Mouse (Mus musculus) kidney, adult 11 months (tissue): ENCODE measurements around the gene Mkrn3.

Experiments used
- DNase-seq: peaks from one replicate; pipeline ENCODE4 v3.0.0; 2022

Mkrn3 gene

DNA sequence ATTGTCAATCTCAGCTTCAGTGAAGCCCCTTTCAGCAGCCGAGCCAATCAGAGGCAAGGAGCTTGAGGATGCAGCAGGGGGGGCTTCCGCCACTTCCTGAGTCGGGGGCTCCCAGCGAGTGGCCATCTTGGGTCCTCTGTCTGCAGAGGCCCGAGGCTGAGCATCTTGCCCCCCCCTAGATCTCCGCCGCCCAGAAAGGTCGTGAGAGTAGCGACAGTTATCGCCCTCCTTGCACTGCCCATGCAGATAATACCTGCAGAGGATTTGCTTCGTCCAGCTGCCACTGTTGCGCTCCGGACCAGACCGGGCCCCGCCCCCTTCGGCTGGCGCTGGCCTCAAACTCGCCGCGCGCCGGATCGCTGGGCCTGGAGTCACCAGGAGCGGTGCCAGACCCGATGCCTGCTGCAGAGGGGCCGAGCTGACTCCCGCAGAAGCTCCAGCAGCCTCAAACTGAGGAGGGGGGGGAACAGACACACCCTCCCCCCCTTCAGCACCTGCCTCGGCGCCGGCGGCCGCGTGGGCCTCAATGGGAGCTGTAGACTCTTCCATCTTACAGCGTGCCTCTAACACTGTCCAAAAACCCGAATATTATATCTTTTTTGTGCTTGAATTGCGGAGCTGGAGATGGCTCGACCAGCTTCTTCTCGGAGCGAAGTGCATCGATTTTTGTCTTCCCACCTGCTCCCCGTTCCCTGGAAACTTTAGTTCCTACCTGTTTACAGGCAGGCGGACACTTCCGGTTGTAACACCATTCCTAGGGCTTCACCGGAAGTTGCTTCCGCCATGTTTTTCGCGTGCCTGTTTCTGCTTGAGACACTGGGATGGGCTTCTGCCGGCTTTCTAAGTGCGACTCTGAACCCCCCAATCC is at the start of gene Mkrn3:
Gene Mkrn3, minus strand, starts transcription at position 647 of the 868 bp plus-strand sequence.
- peak; percentile 72 for DNase-seq

DNA sequence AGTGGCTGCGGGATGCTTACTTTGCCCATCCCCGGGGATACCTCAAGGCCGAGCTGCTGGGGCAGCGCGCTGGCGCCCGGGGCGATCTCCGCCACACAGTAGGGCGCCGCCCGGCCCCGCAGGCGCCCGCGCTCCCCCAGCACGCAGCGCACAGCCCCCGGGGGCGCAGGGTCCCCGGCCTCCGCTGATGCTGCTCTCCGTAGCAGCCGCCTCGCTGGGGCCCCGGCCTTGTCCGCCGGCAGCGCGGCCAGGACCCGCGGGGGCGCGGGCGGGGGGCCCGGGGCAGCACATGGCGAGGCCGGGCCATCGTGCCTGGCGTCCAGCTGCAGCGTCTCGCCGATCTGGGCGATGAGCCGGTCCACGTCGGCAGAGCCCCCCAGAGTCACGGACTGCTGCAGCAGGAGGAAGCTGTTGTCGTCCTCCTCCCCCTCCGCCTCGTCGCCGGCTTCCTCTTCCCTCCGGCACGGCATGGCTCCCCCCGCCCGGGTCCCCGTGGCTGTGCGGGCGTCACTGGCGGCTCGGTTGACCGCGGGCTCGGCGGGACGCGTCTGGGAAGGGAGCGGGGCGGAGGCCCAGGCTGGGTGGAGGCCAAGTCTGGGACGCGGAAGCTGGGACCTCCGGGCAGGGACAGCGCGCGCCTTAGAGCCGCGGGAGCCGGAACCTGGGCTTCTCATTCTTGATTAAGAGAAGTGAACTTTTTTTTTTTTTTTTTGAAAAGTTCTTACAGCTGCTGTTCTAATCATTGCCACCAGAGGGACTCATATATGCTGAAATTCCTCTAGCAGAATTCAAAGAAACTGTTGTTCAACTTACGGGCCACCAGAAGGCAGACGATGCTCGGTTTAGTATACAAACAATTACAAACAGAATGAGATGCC is 44.2 kb upstream of the Mkrn3 start, which contains the start of gene Peg12:
Gene Peg12, minus strand, starts transcription at position 633 of the 878 bp plus-strand sequence.
- peak; percentile 53 for DNase-seq

DNA sequence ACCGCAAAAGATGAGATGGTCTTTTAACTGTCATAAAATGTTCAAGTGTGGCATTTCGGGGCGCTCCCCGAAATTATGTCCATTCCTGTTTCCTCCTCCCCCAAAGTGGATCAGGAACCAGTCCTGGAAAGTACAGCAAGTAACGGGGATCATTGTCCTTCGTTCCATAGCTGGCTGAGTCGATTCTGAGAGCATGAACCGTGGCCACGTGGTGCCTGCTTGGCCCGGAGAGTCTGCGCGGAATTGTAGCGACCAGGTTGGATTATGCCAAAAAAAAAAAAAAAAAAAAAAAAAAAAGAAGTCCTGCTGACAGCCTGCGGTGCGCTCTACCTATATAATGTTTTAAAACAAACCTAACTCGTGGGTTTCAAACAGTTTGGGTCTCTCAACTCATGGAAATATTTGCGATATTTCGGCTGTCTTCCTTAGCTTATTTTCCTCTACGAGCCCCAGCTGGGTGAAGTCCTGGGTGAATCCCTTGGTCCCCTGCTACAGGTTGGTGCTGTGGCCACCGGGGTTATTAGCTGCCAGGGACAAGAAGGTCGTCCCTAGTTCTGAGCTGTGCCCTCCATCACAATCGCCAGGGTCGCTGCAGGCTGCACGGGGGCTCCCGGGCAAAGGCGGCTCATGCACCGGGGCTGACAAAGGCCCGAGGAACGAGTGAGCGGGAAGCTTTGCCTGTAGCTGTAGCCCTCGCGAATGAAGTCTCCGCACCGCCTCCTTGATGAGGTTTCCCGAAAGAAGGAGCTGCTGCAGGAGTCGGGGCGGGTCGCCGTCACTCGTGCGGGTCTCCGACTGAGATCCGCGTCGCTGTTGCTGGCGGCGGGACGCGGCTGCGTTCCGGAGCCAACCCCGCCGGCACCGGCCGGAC is 43.3 kb upstream of the Mkrn3 start:
- no peak for DNase-seq

DNA sequence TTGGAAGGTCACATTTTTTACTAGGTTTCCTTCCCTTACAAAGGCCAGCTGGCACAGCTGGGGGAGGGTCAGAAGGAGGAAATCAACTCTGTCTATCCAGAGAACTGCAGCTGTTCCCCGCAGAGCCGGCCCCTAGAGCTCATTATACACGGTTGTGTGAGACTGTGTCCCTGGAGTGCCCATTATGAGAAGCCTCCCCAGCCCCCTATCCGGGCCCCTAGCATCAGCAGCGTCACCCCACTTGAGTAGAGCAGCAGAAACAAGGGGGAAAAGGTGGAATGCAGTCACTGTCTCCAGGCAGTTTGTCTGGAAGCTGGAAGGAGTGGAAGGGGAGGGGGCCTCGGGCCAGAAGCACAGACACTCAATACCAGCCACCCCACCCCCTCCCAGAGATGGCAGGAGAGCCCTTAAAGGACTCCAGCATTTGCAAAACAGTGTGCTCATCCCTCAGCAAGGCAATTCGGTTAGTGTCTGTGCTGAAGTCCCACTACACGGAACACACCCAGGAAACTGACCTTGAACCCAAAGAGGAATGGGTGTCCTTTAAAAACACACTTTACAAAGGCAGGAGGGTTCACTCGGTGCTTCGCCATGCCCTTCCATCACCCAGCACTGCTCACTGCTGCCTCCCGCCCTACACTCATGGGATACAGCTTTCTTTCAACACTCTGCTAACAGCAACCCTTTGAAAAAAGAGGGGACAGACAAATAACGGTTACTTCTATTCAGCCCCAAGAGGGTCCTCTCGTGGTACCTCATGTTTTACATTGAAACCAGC is 42.5 kb upstream of the Mkrn3 start:
- no peak for DNase-seq

DNA sequence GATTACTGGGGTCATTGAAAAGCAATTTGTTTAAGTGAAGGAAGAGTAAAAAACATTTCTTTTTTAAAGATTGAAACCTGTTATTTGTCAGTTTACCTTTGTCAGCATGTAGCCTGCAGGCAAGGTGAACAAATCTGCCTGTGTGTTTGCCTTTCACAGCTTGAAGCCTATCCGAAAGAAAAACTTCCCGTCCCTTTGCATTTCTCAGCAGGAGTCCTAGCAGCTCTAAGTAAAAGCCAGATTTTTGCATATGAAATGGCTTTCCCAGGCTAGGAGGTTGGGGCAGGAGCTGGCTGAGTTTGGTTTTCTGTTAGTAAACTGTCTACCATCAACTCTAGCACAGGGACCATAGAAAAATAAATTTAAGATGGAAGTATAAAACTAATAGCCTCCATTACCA is 32.4 kb upstream of the Mkrn3 start:
- DNase-seq = no peak

DNA sequence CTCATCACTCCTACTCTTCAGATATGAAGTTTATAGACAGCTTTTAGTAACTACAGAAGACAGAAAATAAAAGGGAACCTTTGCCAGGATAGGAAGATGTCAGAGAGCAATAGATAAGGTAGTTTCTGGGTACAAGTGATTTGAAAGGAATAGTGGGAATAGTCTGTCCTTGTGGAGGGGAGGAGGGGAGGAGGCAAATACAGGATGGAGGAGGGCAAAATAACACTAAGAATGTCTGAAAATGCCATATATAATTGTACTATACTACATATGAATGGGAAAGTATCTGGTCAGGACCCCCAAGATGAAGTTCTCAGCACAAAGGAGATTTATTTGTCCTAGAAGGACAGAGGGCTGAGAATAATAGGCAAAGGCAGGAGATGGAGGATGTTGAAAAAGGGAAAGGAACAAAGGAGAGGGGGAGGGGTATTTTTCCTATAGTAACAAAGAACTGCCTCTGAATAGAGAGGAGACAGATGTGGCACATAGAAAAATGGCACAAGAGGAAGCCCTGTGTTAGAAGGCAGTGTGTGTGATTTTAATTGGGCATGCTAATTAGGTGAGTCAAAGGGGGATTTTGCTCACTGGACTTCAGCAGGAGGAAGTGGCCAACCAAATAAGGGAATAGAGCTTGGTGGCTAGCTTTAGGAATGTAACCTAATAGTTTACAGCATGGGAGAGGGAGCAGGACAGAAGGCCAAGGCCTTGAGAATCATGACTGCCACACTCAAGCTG is 25.7 kb upstream of the Mkrn3 start:
- DNase-seq = no peak

DNA sequence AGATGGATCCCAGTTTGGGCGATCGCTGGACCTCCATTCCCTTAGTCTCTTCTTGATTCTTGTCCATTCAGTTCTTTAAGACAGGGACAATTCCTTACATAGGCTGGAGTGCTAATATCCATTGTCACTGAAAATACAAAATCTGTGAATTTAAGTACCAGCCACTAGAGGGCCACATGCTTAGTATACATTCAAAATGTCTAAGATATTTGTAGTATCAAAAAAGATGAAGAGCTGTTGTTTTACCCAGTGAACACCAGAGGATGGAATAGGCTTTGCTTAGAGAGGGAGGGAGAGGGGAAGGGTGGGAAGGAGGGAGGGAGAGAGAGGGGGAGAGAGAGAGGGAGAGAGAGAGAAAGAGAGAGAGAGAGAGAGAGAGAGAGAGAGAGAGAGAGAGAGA is 16.5 kb upstream of the Mkrn3 start:
- DNase-seq = no peak

DNA sequence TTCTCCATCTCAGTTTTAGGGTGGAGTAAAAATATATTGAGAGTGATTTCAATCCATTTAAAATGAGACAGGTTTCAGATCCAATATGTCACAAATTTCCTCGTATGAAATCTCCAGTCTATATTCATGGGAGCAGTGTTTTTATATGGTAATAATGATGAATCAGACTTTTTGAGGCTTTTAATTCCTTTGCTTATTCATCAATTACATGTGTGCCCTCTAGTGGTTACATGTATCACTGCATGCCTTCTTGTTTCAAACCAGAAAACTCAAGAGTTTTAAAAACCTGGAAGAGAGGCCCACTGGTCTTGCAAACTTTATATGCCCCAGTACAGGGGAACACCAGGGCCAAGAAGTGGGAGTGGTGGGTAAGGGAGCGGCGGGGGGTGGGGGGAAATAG is 13.3 kb upstream of the Mkrn3 start:
- no peak for DNase-seq

DNA sequence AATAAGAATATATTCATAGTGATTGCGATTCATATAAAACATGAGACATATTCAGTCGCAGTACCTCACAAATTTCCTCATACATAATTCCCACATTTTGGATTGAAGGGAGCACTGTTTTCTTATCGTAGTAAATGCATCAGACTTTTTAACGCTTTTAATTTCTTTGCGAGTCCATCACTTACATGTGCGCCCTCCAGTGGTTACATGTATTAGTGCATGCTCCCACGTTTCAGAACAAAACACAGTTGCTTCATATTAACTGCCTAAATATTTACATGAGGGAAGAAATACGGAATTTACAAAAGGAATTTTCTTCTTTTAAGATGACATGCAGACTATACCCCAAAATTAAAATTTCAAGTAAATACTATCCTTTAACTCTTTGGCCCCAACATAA is 8.4 kb upstream of the Mkrn3 start:
- DNase-seq = no peak

DNA sequence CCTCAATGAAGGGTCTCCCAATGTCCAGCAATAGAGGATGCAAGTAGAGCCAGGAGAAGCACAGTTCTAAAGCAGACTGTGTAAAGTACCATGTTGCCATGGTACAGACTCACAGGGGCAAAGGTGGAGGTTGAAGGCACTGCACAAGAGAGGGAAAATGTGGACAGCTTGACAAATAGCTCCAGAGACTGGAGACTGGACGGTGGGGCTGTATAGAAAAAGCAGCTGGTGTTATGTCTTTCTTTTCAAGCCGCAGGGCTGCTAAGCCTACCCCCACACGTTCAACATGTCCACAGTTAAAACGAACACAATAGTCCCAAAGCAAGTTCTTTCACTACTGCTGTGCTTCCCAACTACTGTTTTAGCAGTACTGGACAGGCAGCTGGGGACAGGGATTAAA is 3.3 kb upstream of the Mkrn3 start:
- DNase-seq = no peak

DNA sequence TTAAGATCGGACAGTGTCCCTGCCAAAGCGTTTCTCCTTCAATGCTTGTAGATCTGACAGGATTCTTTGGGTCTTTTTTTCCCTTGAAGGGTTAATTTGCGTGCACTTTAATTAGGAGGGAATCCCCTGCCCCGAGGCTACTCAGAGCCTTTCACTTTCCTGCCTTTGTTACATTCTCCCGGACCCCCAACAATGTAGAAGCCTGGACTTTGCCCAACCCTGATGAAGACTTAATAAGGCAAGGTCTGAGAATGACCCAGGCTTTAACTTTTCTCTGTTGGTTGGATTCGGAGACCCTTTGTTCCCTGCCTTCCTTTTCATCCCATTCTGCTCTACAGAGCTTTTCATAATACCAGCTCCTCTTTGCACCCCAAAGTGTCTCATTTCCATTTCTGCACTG is 627 bp upstream of the Mkrn3 start:
- no peak for DNase-seq

DNA sequence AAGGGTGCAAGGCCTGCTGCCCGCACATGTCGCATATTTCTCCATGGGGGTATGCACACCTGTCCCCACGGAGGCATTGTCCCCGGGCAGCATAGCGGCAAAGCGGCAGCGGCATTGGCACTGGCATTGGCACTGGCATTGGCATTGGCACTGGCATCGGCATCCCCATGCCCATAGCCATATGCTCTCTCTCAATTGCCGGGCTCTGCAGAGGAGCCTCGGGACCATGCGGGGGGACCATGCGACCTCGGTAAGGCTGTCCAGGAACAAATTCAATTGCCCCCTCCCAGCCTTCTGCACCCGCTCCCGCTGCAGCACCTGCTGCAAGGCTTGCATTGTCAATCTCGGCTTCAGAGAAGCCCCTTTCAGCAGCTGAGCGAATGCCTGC is 840 bp downstream of the Mkrn3 start:
- DNase-seq = no peak

DNA sequence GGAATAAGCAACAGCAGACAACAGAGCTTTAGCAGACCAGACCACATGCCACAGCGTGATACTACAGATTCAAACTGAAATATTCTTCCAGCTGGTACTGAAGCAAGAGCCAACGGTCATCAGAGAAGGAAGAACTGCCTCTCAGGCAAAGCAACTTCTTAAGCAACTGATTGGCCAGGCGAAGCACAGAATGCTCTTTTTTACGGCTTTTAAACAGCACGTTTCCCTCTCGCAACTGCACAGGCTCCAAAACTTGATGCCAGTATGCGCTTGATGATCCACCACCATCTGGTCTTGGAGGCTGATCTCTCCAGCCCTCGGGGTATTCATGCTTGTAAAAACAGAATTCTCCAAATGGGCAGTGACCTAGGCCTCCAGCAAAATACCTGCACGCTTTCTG is 1.6 kb downstream of the Mkrn3 start:
- no peak for DNase-seq

DNA sequence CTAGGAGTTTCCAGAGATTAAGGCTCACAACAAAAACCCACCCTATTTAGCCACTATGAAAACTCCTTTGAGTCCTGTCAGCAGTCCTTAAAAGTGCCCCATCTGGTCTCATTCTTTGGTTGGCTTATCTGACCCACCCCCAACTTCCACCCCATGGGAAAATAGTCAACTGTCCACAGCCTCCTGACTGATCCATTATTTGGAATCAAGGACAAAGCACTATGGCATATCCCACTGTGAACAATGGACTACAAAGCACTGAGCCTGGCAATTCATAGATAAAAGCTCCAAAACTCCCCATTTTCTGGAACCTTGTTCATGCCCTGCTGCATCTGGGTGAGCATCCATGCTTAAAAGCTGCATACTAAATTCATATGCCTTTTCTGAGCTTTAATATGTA is 3.8 kb downstream of the Mkrn3 start:
- DNase-seq = no peak

DNA sequence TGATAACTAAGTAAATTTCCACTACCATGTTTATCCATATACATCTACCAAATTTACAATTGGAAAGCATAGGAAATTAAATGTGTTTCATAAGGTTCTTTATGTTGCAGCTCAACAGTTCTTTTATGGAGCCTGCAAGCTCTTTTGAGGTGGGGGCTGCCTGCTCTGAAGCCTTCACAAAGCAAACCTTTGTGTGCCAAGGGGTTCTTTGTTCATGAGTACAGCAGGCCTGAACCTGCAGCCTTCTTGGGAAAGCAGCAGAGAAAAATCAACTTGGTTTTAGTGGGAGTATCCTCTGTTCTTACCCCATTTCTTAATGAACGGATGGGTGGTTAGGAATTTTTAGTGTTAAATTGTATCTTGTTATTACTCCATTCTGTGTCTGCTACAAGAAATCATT is 4.7 kb downstream of the Mkrn3 start:
- no peak for DNase-seq

DNA sequence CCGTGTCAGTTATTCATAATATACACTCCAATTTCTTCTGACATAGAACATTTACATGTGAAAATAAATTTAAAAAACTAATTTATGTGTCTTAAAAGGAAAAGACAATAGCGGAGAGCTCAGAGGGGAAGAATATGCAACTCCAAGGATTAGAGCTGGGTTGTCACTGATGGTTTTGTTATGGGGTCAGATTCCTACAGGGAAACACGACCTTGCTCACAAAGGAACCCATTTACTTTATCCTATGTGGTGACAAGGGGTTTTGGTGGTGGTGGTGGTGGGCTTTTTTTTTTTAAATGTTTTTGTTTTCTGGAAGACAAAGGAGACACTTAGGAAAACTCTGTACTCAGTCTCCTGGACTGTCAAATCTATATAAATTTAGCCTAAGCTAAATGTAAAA is 12.1 kb downstream of the Mkrn3 start:
- DNase-seq = no peak

DNA sequence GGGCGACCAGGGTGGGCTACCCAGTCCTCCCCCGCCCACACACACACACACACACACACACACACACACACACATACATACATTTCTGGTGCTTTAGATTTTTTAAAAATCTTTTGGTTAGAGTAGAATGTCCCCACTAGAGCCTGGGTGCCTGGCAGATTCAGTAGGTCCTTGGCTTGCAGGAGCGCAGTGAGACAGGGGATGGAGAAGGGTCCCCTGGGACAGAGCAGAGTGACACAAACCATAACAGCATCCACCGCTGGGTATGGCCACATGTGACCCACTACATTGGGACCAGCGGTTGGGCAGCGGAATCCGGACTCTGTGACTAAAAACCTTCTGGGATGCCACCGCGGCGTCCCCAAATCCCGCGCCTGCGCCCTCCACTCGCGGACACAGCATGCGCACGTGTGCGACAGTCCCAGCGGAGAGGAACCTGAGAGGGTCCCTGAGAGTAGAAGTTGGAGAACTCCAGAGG is 13.3 kb downstream of the Mkrn3 start:
- DNase-seq = no peak

DNA sequence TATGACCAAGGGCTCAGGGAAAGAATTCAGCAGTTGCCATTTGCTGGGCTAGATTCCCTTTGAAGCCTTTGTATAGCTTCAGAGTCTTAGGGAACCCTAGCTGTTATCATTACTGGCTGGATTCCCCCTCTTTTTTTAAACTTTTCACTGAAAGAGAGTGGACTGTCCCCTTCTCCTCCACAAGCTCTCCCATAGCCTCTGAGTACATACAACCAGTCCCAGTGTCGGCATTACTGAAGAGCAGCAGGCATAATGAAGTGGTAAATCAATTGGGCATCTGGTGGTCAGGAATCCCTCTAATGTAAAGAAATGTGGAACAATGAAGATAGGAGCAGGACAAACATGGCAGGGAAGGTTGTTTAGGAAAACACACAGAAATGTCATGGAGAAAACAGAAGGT is 27.7 kb downstream of the Mkrn3 start:
- DNase-seq = no peak

DNA sequence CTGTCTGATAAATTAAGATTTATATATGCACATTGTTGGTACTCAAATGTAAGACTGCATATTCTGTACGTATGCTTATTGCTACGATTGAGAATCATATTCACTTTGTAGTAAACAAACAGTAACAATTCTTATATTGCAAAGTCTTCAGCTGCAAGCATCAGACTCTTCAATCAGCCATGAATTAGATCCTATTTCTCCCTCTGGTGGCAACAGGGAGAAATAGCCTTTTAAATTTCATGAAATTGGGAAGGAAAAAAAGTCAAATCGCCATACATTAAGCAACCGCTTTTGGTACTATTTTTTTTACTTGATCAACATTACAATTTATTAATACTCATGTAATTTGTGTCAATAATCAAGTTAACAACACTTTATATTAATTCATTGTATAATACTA is 31.6 kb downstream of the Mkrn3 start:
- no peak for DNase-seq

DNA sequence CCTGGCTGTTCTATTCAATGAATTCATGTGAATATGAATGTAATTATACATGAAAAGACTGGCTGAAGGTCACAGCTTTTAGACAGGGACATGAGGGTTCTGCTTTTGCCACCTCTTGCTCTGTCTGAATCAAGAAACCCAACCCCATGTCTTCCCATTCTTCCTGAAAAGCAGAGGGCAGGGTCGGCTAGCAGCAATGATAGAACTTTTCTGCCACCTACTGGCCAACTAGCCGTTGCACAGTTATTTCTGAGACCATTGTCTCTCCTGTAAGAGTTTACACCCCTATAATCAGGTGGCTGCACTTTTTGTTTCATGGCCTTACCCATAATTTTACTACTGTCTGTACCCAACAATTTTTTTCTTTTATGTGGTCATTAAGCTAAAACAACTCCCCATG is 37.5 kb downstream of the Mkrn3 start:
- no peak for DNase-seq

DNA sequence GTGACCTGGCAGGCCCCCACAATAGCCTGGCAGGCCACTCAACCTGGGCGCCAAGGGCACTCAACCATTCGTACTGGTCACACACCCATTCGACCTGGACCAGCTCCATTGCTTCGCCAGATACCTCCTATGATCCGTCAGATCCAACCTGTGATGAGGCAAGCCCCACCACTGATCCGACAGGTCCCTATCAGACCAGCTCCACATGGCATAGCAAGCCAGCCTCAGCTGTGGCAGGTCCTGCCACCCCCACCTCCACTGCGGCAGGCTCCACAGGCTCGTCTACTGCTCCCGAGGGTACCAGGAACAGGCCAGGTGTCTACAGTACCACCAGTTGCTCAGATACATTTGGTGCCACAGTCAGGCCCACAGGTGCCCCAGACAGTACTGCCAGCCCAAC is 41.4 kb downstream of the Mkrn3 start:
- no peak for DNase-seq
